Mouse (Mus musculus) MEL (cell line): ENCODE data around the gene Sept6. TPM values are rescaled to one million over a fixed set of nuclear protein-coding genes. Genes with fewer than 3 reads are reported as not detected.

Source experiments
- DNase-seq: peaks from one replicate; pipeline ENCODE4 v3.0.0; 2011; ENCODE audit warnings: low read depth, low spot score
- H3K27ac ChIP-seq: 2 replicates; pipeline ENCODE4 v1.5.1; 2012; ENCODE audit warnings: low read depth, mild to moderate bottlenecking, control low read depth, low read length, moderate library complexity; ENCODE audit not compliant: control insufficient read depth
- H3K27me3 ChIP-seq, 2 experiments: fragments of 150-350 bp in 1 of 2; sonication (generic) in 1 of 2; 2 replicates each; pipeline ENCODE4 v1.6.1; 2012; ENCODE audit warnings: low read length in 2 of 2, mild to moderate bottlenecking in 2 of 2, improper control_type of control experiment in 1 of 2, moderate library complexity in 1 of 2; ENCODE audit not compliant: insufficient read depth in 2 of 2, control insufficient read depth in 1 of 2
- H3K36me3 ChIP-seq, 2 experiments: 2 replicates each; pipeline ENCODE4 v1.6.1; 2012 to 2014; ENCODE audit warnings: low read length in 2 of 2, improper control_type of control experiment in 1 of 2, inconsistent platforms in 1 of 2, mild to moderate bottlenecking in 1 of 2; ENCODE audit not compliant: insufficient read depth in 2 of 2, control insufficient read depth in 1 of 2
- H3K4me1 ChIP-seq, 2 experiments: fragments of 150-350 bp in 1 of 2; sonication (generic) in 1 of 2; 2 replicates each; pipeline ENCODE4 v1.6.1; 2012; ENCODE audit warnings: low read length in 2 of 2, improper control_type of control experiment in 1 of 2, mild to moderate bottlenecking in 1 of 2; ENCODE audit not compliant: insufficient read depth in 2 of 2, control insufficient read depth in 1 of 2
- H3K4me3 ChIP-seq, 2 experiments: fragments of 150-350 bp in 1 of 2; sonication (generic) in 1 of 2; 2 replicates each; pipeline ENCODE4 v1.5.1; 2012; ENCODE audit warnings: low read depth in 2 of 2, low read length in 2 of 2, mild to moderate bottlenecking in 2 of 2, moderate library complexity in 2 of 2, control low read depth in 1 of 2, improper control_type of control experiment in 1 of 2; ENCODE audit not compliant: control insufficient read depth in 1 of 2, insufficient read depth in 1 of 2
- H3K79me2 ChIP-seq: 2 replicates; pipeline ENCODE4 v1.6.1; 2012; ENCODE audit warnings: mild to moderate bottlenecking, low read length, moderate library complexity; ENCODE audit not compliant: control insufficient read depth, poor library complexity, insufficient read depth
- H3K9ac ChIP-seq: 2 replicates; pipeline ENCODE4 v1.6.1; 2012; ENCODE audit warnings: low read depth, mild to moderate bottlenecking, control low read depth, low read length, moderate library complexity; ENCODE audit not compliant: control insufficient read depth, poor library complexity, severe bottlenecking
- H3K9me3 ChIP-seq: fragments of 150-350 bp; sonication (generic); replicated peaks from 2 replicates; pipeline ENCODE4 v1.6.1; 2012; ENCODE audit warnings: mild to moderate bottlenecking, low read length, improper control_type of control experiment, moderate library complexity; ENCODE audit not compliant: insufficient read depth
- BHLHE40 ChIP-seq: IDR thresholded peaks from 2 replicates; pipeline ENCODE4 v1.6.1; 2012; ENCODE audit warnings: low read depth, mild to moderate bottlenecking, inconsistent platforms, low read length, improper control_type of control experiment, borderline replicate concordance
- CHD2 ChIP-seq: IDR thresholded peaks from 2 replicates; pipeline ENCODE4 v1.6.1; 2011; ENCODE audit warnings: low read length, improper control_type of control experiment
- CTCF ChIP-seq, 3 experiments: IDR thresholded peaks in 2 of 3; conservative IDR thresholded peaks in 1 of 3; 2 replicates each; pipeline ENCODE4 v1.5.1; 2011 to 2012; ENCODE audit warnings: low read length in 3 of 3, low read depth in 2 of 3, mild to moderate bottlenecking in 2 of 3, improper control_type of control experiment in 1 of 3, inconsistent platforms in 1 of 3, mixed read lengths in 1 of 3, moderate library complexity in 1 of 3; ENCODE audit not compliant: control insufficient read depth in 1 of 3, insufficient read depth in 1 of 3, poor library complexity in 1 of 3, severe bottlenecking in 1 of 3
- ELF1 ChIP-seq: IDR thresholded peaks from 2 replicates; pipeline ENCODE4 v1.6.1; 2014; ENCODE audit warnings: low read depth, mild to moderate bottlenecking, inconsistent platforms, low read length, improper control_type of control experiment, moderate library complexity
- GABPA ChIP-seq: IDR thresholded peaks from 2 replicates; pipeline ENCODE4 v1.6.1; 2012; ENCODE audit warnings: low read depth, mild to moderate bottlenecking, inconsistent platforms, low read length, improper control_type of control experiment, moderate library complexity
- HCFC1 ChIP-seq: IDR thresholded peaks from 2 replicates; pipeline ENCODE4 v1.6.1; 2012; ENCODE audit warnings: low read depth, mild to moderate bottlenecking, inconsistent platforms, low read length, improper control_type of control experiment, moderate library complexity
- JUND ChIP-seq: IDR thresholded peaks from 2 replicates; pipeline ENCODE4 v1.6.1; 2011; ENCODE audit warnings: low read depth, mild to moderate bottlenecking, improper control_type of control experiment, low read length
- MAFK ChIP-seq: IDR thresholded peaks from 2 replicates; pipeline ENCODE4 v1.6.1; 2011; ENCODE audit warnings: low read depth, mild to moderate bottlenecking, low read length, improper control_type of control experiment, borderline replicate concordance
- MAZ ChIP-seq: IDR thresholded peaks from 2 replicates; pipeline ENCODE4 v1.6.1; 2012; ENCODE audit warnings: low read depth, mild to moderate bottlenecking, inconsistent platforms, low read length, improper control_type of control experiment
- MEF2A ChIP-seq: IDR thresholded peaks from 2 replicates; pipeline ENCODE4 v1.6.1; 2014; ENCODE audit warnings: low read depth, mild to moderate bottlenecking, inconsistent platforms, low read length, improper control_type of control experiment; ENCODE audit not compliant: poor library complexity, insufficient replicate concordance, severe bottlenecking; ENCODE audit errors: extremely low read depth
- MYB ChIP-seq: IDR thresholded peaks from 2 replicates; pipeline ENCODE4 v1.6.1; 2011; ENCODE audit warnings: mild to moderate bottlenecking, low read depth, low read length, improper control_type of control experiment
- POLR2A ChIP-seq, 2 experiments: IDR thresholded peaks; 2 replicates each; pipeline ENCODE4 v1.6.1; 2011 to 2012; ENCODE audit warnings: low read length in 2 of 2, mild to moderate bottlenecking in 2 of 2, control low read depth in 1 of 2, improper control_type of control experiment in 1 of 2, low read depth in 1 of 2, moderate library complexity in 1 of 2; ENCODE audit not compliant: control insufficient read depth in 1 of 2, insufficient read depth in 1 of 2, poor library complexity in 1 of 2
- POLR2AphosphoS5 ChIP-seq: IDR thresholded peaks from 2 replicates; pipeline ENCODE4 v1.6.1; 2012; ENCODE audit warnings: low read depth, borderline replicate concordance, mild to moderate bottlenecking, inconsistent platforms, low read length, moderate library complexity, mixed read lengths
- SIN3A ChIP-seq: IDR thresholded peaks from 2 replicates; pipeline ENCODE4 v1.6.1; 2012; ENCODE audit warnings: low read length, improper control_type of control experiment, inconsistent platforms
- TAL1 ChIP-seq: IDR thresholded peaks from 2 replicates; pipeline ENCODE4 v1.6.1; 2012; ENCODE audit warnings: mild to moderate bottlenecking, inconsistent platforms, low read length, moderate library complexity, mixed read lengths
- TBP ChIP-seq: IDR thresholded peaks from 2 replicates; pipeline ENCODE4 v1.8.0; 2011; ENCODE audit warnings: low read depth, low read length, improper control_type of control experiment
- UBTF ChIP-seq: IDR thresholded peaks from 2 replicates; pipeline ENCODE4 v1.6.1; 2012; ENCODE audit warnings: low read depth, mild to moderate bottlenecking, inconsistent platforms, low read length, improper control_type of control experiment, moderate library complexity, borderline replicate concordance; ENCODE audit not compliant: insufficient read depth
- USF1 ChIP-seq: IDR thresholded peaks from 2 replicates; pipeline ENCODE4 v1.6.1; 2014; ENCODE audit warnings: low read depth, mild to moderate bottlenecking, inconsistent platforms, low read length, improper control_type of control experiment, moderate library complexity
- ZKSCAN1 ChIP-seq: IDR thresholded peaks from 2 replicates; pipeline ENCODE4 v1.6.1; 2012; ENCODE audit warnings: low read depth, mild to moderate bottlenecking, inconsistent platforms, low read length, improper control_type of control experiment, moderate library complexity
- ZMIZ1 ChIP-seq: IDR thresholded peaks from 2 replicates; pipeline ENCODE4 v1.6.1; 2012; ENCODE audit warnings: low read depth, mild to moderate bottlenecking, inconsistent platforms, low read length, improper control_type of control experiment, moderate library complexity
- ZNF384 ChIP-seq: IDR thresholded peaks from 2 replicates; pipeline ENCODE4 v1.6.1; 2012; ENCODE audit warnings: low read depth, mild to moderate bottlenecking, inconsistent platforms, low read length, improper control_type of control experiment
- polyA plus RNA-seq, 2 experiments: library from polyadenylated mRNA; stranded (reverse) in 1 of 2; unstranded in 1 of 2; fragments of >175 nt in 1 of 2; fragments of >200 nt in 1 of 2; gene quantifications; 2 replicates each; pipeline versions ENCODE4 v1.2.1 to v1.2.4; 2012; ENCODE audit warnings: low replicate concordance in 2 of 2, low read depth in 1 of 2; ENCODE audit not compliant: insufficient read length in 2 of 2, insufficient read depth in 1 of 2, missing spikeins in 1 of 2
- total RNA-seq: library from RNA; depleted of rRNA; stranded (reverse); fragments of 300-350 nt; gene quantifications from 2 replicates; pipeline ENCODE4 v1.2.3, GENCODE M21; 2012

Sept6 gene
- total and polyA plus RNA-seq, 3 experiments = 16.5 to 37.8 TPM; not detected in 1

DNA sequence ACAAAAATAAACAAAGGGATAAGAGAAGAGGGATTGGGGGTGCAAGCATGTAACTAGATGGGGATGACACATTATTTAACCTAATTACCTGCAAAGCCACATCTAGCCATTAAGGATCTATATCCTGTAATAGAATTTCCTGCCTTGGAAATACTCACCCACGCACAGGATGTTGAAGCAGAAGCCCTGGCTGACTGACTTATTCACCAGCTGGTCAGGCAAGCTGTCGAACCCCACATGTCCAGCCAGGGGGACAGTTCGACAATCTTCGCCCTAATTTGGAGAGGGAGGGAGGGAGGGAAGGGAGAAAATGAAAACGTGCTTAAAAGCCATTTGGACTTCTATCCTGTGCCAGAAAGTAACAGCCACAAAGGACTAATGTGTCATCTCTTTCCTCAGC lies 16.7 kb downstream of the Sept6 start:
- no peak overlapping the region for H3K4me3 ChIP-seq
- no peaks in the 10 kb centered on the region for H3K27me3 ChIP-seq
- no peak overlapping the region for H3K9ac ChIP-seq
- no peaks in the 10 kb centered on the region for H3K79me2 ChIP-seq
- H3K9me3 ChIP-seq = no peaks in the 10 kb centered on the region
- H3K36me3 ChIP-seq = peaks cover 0 to 16% of the 10 kb centered on the region in 2 experiments; a peak in 2 of 4 replicates
- DNase-seq = no peak
- TF ChIP-seq ZKSCAN1 (no peak), MEF2A (no peak), MYB (no peak), ZMIZ1 (no peak), GABPA (no peak), TBP (no peak)
- no peak overlapping the region for H3K27ac ChIP-seq
- peaks cover 3 to 16% of the 10 kb centered on the region in 2 experiments; a peak in 3 of 4 replicates for H3K4me1 ChIP-seq

DNA sequence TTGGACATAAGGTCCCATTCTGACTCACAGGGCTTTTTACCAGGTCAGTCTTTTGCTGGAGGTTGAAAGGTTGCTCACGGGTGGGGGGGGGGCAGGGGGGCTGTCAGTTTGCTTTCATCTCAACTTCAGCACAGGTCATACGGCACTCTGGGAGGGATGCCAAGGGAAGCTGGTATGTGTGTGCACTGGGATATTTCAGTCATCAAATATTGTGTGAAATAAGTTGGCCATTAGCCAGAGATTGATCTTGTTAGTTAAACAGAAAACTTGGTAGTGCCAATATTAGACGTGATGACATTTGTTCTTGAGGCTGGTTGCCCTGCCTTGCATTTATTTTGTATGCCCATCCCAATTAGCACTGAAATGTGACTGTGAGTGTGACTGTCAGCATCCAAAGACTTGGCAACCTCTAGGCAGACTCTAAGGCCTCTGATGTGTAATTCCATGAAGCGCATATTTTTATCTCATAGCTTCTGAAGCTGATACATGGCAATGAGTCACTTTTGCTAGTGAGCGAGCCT lies 18.6 kb downstream of the Sept6 start:
- Histone ChIP-seq H3K4me1 (peaks cover 0 to 4% of the 10 kb centered on the region in 2 experiments; a peak in 2 of 4 replicates), H3K27ac (no peak overlapping the region), H3K4me3 (no peak overlapping the region)
- TF ChIP-seq GABPA (no peak), HCFC1 (no peak), MAFK (no peak), MAZ (no peak), CTCF (IDR thresholded peaks at IDR 0.05 in 2 of 3, conservative IDR thresholded peaks at IDR 0.05 in 1 of 3; ENCODE audit: control insufficient read depth in 1 of 3, insufficient read depth in 1 of 3, low read depth in 2 of 3, low read length in 3 of 3, poor library complexity in 1 of 3, severe bottlenecking in 1 of 3) (no peak), BHLHE40 (no peak), ELF1 (no peak), TAL1 (no peak), POLR2AphosphoS5 (no peak), USF1 (no peak), SIN3A (no peak), CHD2 (no peak), ZNF384 (no peak), MEF2A (no peak), JUND (no peak), POLR2A (IDR thresholded peaks at IDR 0.05; ENCODE audit: control insufficient read depth in 1 of 2, insufficient read depth in 1 of 2, low read depth in 1 of 2, low read length in 2 of 2, poor library complexity in 1 of 2) (no peak), ZKSCAN1 (no peak), UBTF (no peak)
- TF ChIP-seq, all 39 proteins: peak for 0
- H3K9me3 ChIP-seq = no peaks in the 10 kb centered on the region
- H3K79me2 ChIP-seq = no peaks in the 10 kb centered on the region
- H3K36me3 ChIP-seq = peaks cover 0 to 2% of the 10 kb centered on the region in 2 experiments; a peak in 1 of 4 replicates
- no peak for DNase-seq
- no peaks in the 10 kb centered on the region for H3K27me3 ChIP-seq
- no peak overlapping the region for H3K9ac ChIP-seq
